Mouse (Mus musculus): ENCODE results near the gene 4931414P19Rik. TPM values are rescaled to one million over a fixed set of nuclear protein-coding genes. Genes with fewer than 3 reads are reported as not detected.

Gene 4931414P19Rik
- polyA plus RNA-seq (2015; fragmentation: Nextera tagmentation; extraction: Ambion mirVana) = 8.9 and 9.1 TPM in 2 replicates

GRCm38 (mm10) chr14:54605752-54606321 is at the start of gene 4931414P19Rik:
Gene 4931414P19Rik (minus strand): TSS chr14:54605993.
- under 1% methylated on average over 36 of the region's 39 CpGs for WGBS
- ATAC-seq (ENCODE audit: insufficient number of reproducible peaks, insufficient read depth, low FRiP score, low TSS enrichment, low read depth) = peak; percentile 48
- peak within 1 kb of the TSS; percentile 76 for H3K9ac ChIP-seq
- H3K4me2 ChIP-seq = peak within 1 kb of the TSS; percentile 63
- peak within 1 kb of the TSS; percentile 82 for H3K27ac ChIP-seq
- H3K27me3 ChIP-seq = no peaks in the 10 kb centered on the region
- peaks cover 19% of the 10 kb centered on the region for H3K4me1 ChIP-seq
- peak within 1 kb of the TSS; percentile 54 for H3K4me3 ChIP-seq
- peaks cover 5% of the 10 kb centered on the region; the same call in 1 of the 2 replicates for H3K36me3 ChIP-seq
- no peaks in the 10 kb centered on the region for H3K9me3 ChIP-seq

- Histone ChIP-seq H3K9me3 (no peaks in the 10 kb centered on the region), H3K4me2 (peak overlapping the region; percentile 92), H3K4me3 (peak overlapping the region; percentile 75), H3K36me3 (peaks cover 62% of the 10 kb centered on the region), H3K9ac (peak overlapping the region; percentile 89), H3K27me3 (no peaks in the 10 kb centered on the region), H3K27ac (peak overlapping the region; percentile 83), H3K4me1 (peaks cover 42% of the 10 kb centered on the region)
- WGBS = under 1% methylated on average over 12 of the region's 12 CpGs
- ATAC-seq (ENCODE audit: insufficient number of reproducible peaks, insufficient read depth, low FRiP score, low TSS enrichment, low read depth) = peak; percentile 87
These were observed 47.7 kb upstream of the 4931414P19Rik start for GRCm38 (mm10) chr14:54653496-54653895.

GRCm38 (mm10) chr14:54652787-54653186 is 47.0 kb upstream of the 4931414P19Rik start:
- no peak for ATAC-seq (ENCODE audit: insufficient number of reproducible peaks, insufficient read depth, low FRiP score, low TSS enrichment, low read depth)
- H3K27me3 ChIP-seq = no peaks in the 10 kb centered on the region
- H3K4me1 ChIP-seq = peaks cover 42% of the 10 kb centered on the region
- peak overlapping the region; percentile 75 for H3K4me3 ChIP-seq
- peak overlapping the region; percentile 83 for H3K27ac ChIP-seq
- H3K9me3 ChIP-seq = no peaks in the 10 kb centered on the region
- H3K9ac ChIP-seq = peak overlapping the region; percentile 89
- WGBS = under 1% methylated on average over 6 of the region's 7 CpGs
- H3K4me2 ChIP-seq = peak overlapping the region; percentile 92
- H3K36me3 ChIP-seq = peaks cover 62% of the 10 kb centered on the region

- no peak for ATAC-seq (ENCODE audit: insufficient number of reproducible peaks, insufficient read depth, low FRiP score, low TSS enrichment, low read depth)
- no peaks in the 10 kb centered on the region for H3K9me3 ChIP-seq
- H3K27me3 ChIP-seq = no peaks in the 10 kb centered on the region
- peak overlapping the region; percentile 83 for H3K27ac ChIP-seq
- H3K4me3 ChIP-seq = peak overlapping the region; percentile 75; the same call in 1 of the 2 replicates
- H3K4me1 ChIP-seq = peaks cover 42% of the 10 kb centered on the region
- peak overlapping the region; percentile 92 for H3K4me2 ChIP-seq
- peak overlapping the region; percentile 46; the same call in 1 of the 2 replicates for H3K9ac ChIP-seq
- WGBS = 75% methylated on average over 4 of the region's 4 CpGs
- H3K36me3 ChIP-seq = peaks cover 63% of the 10 kb centered on the region
These were observed 45.8 kb upstream of the 4931414P19Rik start for GRCm38 (mm10) chr14:54651556-54651955.

- H3K27me3 ChIP-seq = no peaks in the 10 kb centered on the region
- peak overlapping the region; percentile 92; the same call in 1 of the 2 replicates for H3K4me2 ChIP-seq
- H3K36me3 ChIP-seq = peaks cover 63% of the 10 kb centered on the region
- no peaks in the 10 kb centered on the region for H3K9me3 ChIP-seq
- WGBS = 62% methylated on average over 23 of the region's 23 CpGs
- peaks cover 42% of the 10 kb centered on the region for H3K4me1 ChIP-seq
- no peak overlapping the region for H3K9ac ChIP-seq
- no peak overlapping the region for H3K4me3 ChIP-seq
- no peak; the same call in 1 of the 2 replicates for ATAC-seq (ENCODE audit: insufficient number of reproducible peaks, insufficient read depth, low FRiP score, low TSS enrichment, low read depth)
- H3K27ac ChIP-seq = no peak overlapping the region
These were observed 45.0 kb upstream of the 4931414P19Rik start for GRCm38 (mm10) chr14:54650621-54651454.

GRCm38 (mm10) chr14:54647900-54648299 is 42.1 kb upstream of the 4931414P19Rik start:
- no peaks in the 10 kb centered on the region for H3K27me3 ChIP-seq
- 81% methylated on average over 4 of the region's 4 CpGs for WGBS
- H3K36me3 ChIP-seq = peaks cover 86% of the 10 kb centered on the region
- H3K4me1 ChIP-seq = peaks cover 34% of the 10 kb centered on the region
- H3K9ac ChIP-seq = no peak overlapping the region
- H3K9me3 ChIP-seq = no peaks in the 10 kb centered on the region
- no peak for ATAC-seq (ENCODE audit: insufficient number of reproducible peaks, insufficient read depth, low FRiP score, low TSS enrichment, low read depth)
- H3K27ac ChIP-seq = no peak overlapping the region
- no peak overlapping the region for H3K4me3 ChIP-seq
- no peak overlapping the region for H3K4me2 ChIP-seq

GRCm38 (mm10) chr14:54646898-54647636 is 41.3 kb upstream of the 4931414P19Rik start:
- Histone ChIP-seq H3K9me3 (no peaks in the 10 kb centered on the region), H3K27ac (no peak overlapping the region), H3K9ac (no peak overlapping the region), H3K27me3 (no peaks in the 10 kb centered on the region), H3K4me3 (no peak overlapping the region), H3K36me3 (peaks cover 94% of the 10 kb centered on the region), H3K4me1 (peaks cover 27% of the 10 kb centered on the region), H3K4me2 (no peak overlapping the region)
- 93% methylated on average over 8 of the region's 8 CpGs for WGBS
- ATAC-seq (ENCODE audit: insufficient number of reproducible peaks, insufficient read depth, low FRiP score, low TSS enrichment, low read depth) = no peak

GRCm38 (mm10) chr14:54646455-54646854 is 40.7 kb upstream of the 4931414P19Rik start:
- no peak overlapping the region for H3K27ac ChIP-seq
- peaks cover 90% of the 10 kb centered on the region for H3K36me3 ChIP-seq
- no peak overlapping the region for H3K4me3 ChIP-seq
- H3K4me1 ChIP-seq = peaks cover 21% of the 10 kb centered on the region
- no peaks in the 10 kb centered on the region for H3K9me3 ChIP-seq
- no peaks in the 10 kb centered on the region for H3K27me3 ChIP-seq
- no peak overlapping the region for H3K9ac ChIP-seq
- ATAC-seq (ENCODE audit: insufficient number of reproducible peaks, insufficient read depth, low FRiP score, low TSS enrichment, low read depth) = no peak
- no peak overlapping the region for H3K4me2 ChIP-seq
- 94% methylated on average over 17 of the region's 17 CpGs for WGBS

GRCm38 (mm10) chr14:54644294-54644693 is 38.5 kb upstream of the 4931414P19Rik start:
- Histone ChIP-seq H3K36me3 (peaks cover 72% of the 10 kb centered on the region), H3K4me3 (no peak overlapping the region), H3K9me3 (no peaks in the 10 kb centered on the region), H3K9ac (no peak overlapping the region), H3K4me1 (peaks cover 15% of the 10 kb centered on the region), H3K27me3 (no peaks in the 10 kb centered on the region), H3K27ac (no peak overlapping the region), H3K4me2 (no peak overlapping the region)
- no peak for ATAC-seq (ENCODE audit: insufficient number of reproducible peaks, insufficient read depth, low FRiP score, low TSS enrichment, low read depth)
- WGBS = 86% methylated on average over 9 of the region's 9 CpGs

- no peaks in the 10 kb centered on the region for H3K27me3 ChIP-seq
- no peak for ATAC-seq (ENCODE audit: insufficient number of reproducible peaks, insufficient read depth, low FRiP score, low TSS enrichment, low read depth)
- H3K4me3 ChIP-seq = no peak overlapping the region
- no peak overlapping the region for H3K4me2 ChIP-seq
- peaks cover 16% of the 10 kb centered on the region for H3K4me1 ChIP-seq
- no peak overlapping the region for H3K27ac ChIP-seq
- 83% methylated on average over 2 of the region's 2 CpGs for WGBS
- no peaks in the 10 kb centered on the region for H3K9me3 ChIP-seq
- H3K9ac ChIP-seq = no peak overlapping the region
- peaks cover 72% of the 10 kb centered on the region for H3K36me3 ChIP-seq
These were observed 37.2 kb upstream of the 4931414P19Rik start for GRCm38 (mm10) chr14:54643011-54643410.

- H3K4me3 ChIP-seq = no peak overlapping the region
- H3K9ac ChIP-seq = no peak overlapping the region
- no peak for ATAC-seq (ENCODE audit: insufficient number of reproducible peaks, insufficient read depth, low FRiP score, low TSS enrichment, low read depth)
- peak overlapping the region; percentile 22; the same call in 1 of the 2 replicates for H3K27ac ChIP-seq
- no peaks in the 10 kb centered on the region for H3K27me3 ChIP-seq
- peaks cover 72% of the 10 kb centered on the region for H3K36me3 ChIP-seq
- H3K9me3 ChIP-seq = no peaks in the 10 kb centered on the region
- 80% methylated on average over 25 of the region's 25 CpGs for WGBS
- no peak overlapping the region for H3K4me2 ChIP-seq
- H3K4me1 ChIP-seq = peaks cover 16% of the 10 kb centered on the region
These were observed 36.6 kb upstream of the 4931414P19Rik start for GRCm38 (mm10) chr14:54642224-54642944.
